Mouse (Mus musculus) myocyte (in vitro differentiated cells): ENCODE measurements around the gene Zc3h7a.

Experiments
- CEBPB ChIP-seq: IDR thresholded peaks from 2 replicates; pipeline ENCODE4 v1.6.1; 2011; ENCODE audit warnings: mild to moderate bottlenecking, moderate library complexity; ENCODE audit not compliant: poor library complexity, insufficient read depth, severe bottlenecking
- E2F4 ChIP-seq: IDR thresholded peaks from one replicate; pipeline ENCODE4 v1.6.1; 2011; ENCODE audit warnings: mild to moderate bottlenecking, control low read depth, moderate library complexity; ENCODE audit not compliant: insufficient read depth
- MAX ChIP-seq: IDR thresholded peaks from one replicate; pipeline ENCODE4 v1.6.1; 2011; ENCODE audit warnings: low read depth, mild to moderate bottlenecking, control low read depth
- MYOD1 ChIP-seq, 3 experiments: IDR thresholded peaks; one replicate each; pipeline ENCODE4 v1.6.1; 2011; ENCODE audit warnings: control low read depth in 2 of 3, low read depth in 2 of 3, mild to moderate bottlenecking in 2 of 3, moderate library complexity in 1 of 3; ENCODE audit not compliant: insufficient read length in 2 of 3, control insufficient read depth in 1 of 3
- MYOG ChIP-seq, 3 experiments: IDR thresholded peaks; one replicate each; pipeline ENCODE4 v1.6.1; 2011; ENCODE audit warnings: control low read depth in 2 of 3, low read depth in 2 of 3, mild to moderate bottlenecking in 2 of 3; ENCODE audit not compliant: insufficient read length in 2 of 3, control insufficient read depth in 1 of 3, insufficient read depth in 1 of 3
- POLR2A ChIP-seq: IDR thresholded peaks from one replicate; pipeline ENCODE4 v1.6.1; 2011; ENCODE audit warnings: low read depth, mild to moderate bottlenecking, control low read depth, moderate library complexity; ENCODE audit not compliant: insufficient read length
- POLR2AphosphoS2 ChIP-seq: IDR thresholded peaks from one replicate; pipeline ENCODE4 v1.6.1; 2011; ENCODE audit warnings: low read depth, control low read depth; ENCODE audit not compliant: insufficient read length
- REST ChIP-seq: IDR thresholded peaks from one replicate; pipeline ENCODE4 v1.6.1; 2011; ENCODE audit warnings: mild to moderate bottlenecking, control low read depth, moderate library complexity; ENCODE audit not compliant: insufficient read depth, insufficient read length
- TCF12 ChIP-seq: IDR thresholded peaks from one replicate; pipeline ENCODE4 v1.6.1; 2011; ENCODE audit warnings: mild to moderate bottlenecking, control low read depth; ENCODE audit not compliant: poor library complexity, insufficient read depth, severe bottlenecking
- TCF3 ChIP-seq: IDR thresholded peaks from one replicate; pipeline ENCODE4 v1.6.1; 2011; ENCODE audit warnings: low read depth, control low read depth; ENCODE audit not compliant: insufficient read length
- USF1 ChIP-seq: IDR thresholded peaks from one replicate; pipeline ENCODE4 v1.6.1; 2011; ENCODE audit warnings: low read depth, mild to moderate bottlenecking, control low read depth, moderate library complexity

DNA sequence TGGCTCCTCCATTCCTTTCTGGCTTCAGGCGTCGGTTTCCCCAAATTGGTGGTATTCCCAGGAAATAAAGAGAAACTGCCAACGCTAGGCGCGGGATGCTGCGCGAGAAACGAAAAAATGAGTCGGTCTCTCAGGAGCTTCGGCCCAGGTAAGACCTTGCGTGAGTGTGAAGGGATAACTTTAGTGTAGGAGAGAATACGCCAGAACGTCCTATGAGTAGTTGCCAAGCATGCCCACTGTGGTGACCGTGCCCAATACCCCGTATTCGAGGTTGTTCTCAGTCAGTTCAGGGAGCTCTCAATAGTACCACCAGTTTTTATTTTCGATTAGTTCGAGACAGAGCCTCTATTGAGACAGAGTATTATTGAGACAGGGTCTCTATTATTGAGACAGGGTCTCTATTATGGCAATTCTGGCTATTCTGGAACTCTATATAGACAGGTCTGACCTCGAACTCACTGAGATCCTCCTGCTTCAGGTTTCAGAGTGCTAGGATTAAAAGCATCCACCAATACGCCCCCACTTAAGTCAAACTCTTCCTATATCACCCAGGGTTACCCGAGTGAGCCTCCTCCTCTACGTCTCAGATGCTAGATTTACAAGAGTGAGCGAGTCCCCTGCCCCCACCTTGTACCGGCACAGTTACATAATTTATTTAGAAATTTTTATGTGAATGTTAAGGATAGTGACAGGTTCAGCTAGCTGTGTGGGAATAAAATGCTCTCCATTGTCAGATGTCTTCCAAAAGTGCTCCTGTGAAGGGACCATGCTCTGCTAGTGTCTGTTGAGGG, 27.6 kb upstream of the Zc3h7a start:
- TF ChIP-seq POLR2A, result no peak
- TF ChIP-seq CEBPB, result no peak
- TF ChIP-seq MAX, result no peak
- no peak for TF ChIP-seq POLR2AphosphoS2
- TF ChIP-seq TCF3, result no peak
- no peak for TF ChIP-seq E2F4
- TF ChIP-seq MYOD1 (IDR thresholded peaks at IDR 0.05; ENCODE audit: control insufficient read depth in 1 of 3, insufficient read length in 2 of 3, low read depth in 2 of 3), result no peak
- no peak for TF ChIP-seq MYOG (IDR thresholded peaks at IDR 0.05; ENCODE audit: control insufficient read depth in 1 of 3, insufficient read depth in 1 of 3, insufficient read length in 2 of 3, low read depth in 2 of 3)
- no peak for TF ChIP-seq TCF12
- no peak for TF ChIP-seq USF1
- no peak for TF ChIP-seq REST
